Mouse (Mus musculus): Measurements from ENCODE around the gene Kmt2e. TPM values are rescaled to one million over a fixed set of nuclear protein-coding genes. Genes with fewer than 3 reads are reported as not detected.

The Kmt2e gene
- polyA plus RNA-seq, 2 experiments = 8.0 to 24.7 TPM

DNA sequence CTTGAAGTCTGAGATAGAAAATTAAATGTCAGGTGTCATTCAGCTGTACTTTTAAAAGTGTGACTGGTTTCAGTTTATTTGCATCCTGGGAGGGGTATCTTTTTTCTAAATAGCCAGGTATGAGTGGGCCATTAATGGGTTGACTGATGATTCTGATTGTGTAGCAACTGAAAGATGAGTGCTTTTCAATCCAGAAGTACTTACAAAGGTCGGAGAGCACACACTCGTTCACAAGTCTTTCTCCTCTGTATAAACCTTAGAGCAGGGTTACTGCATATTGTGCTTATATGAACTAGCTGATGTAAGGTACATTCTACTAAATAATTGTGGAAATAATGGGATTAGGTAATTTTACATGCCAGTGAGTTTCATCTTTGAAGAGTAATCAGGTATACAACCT lies 2.5 kb downstream of the Kmt2e start:
- H3K27me3 ChIP-seq (ENCODE audit: control insufficient read depth, insufficient read depth, low read length) = no peaks in the 10 kb centered on the region
- peak overlapping the region; percentile 18 to 85; a peak in 3 of 4 replicates for H3K4me3 ChIP-seq (ENCODE audit: insufficient read depth in 1 of 2, low read depth in 2 of 2, low read length in 2 of 2)
- peak overlapping the region; percentile 91 for H3K4me2 ChIP-seq (ENCODE audit: low read depth)
- whole genome bisulfite sequencing (ENCODE audit: insufficient replicate concordance) = 25% methylated on average over 2 of the region's 2 CpGs
- H3K9me3 ChIP-seq (ENCODE audit: control insufficient read depth, low read length) = no peaks in the 10 kb centered on the region
- no peak overlapping the region for H3K27ac ChIP-seq
- TF ChIP-seq EP300 (IDR thresholded peaks at IDR 0.05; ENCODE audit: low read depth) = no peak
- no peak for TF ChIP-seq CTCF (IDR thresholded peaks at IDR 0.05; ENCODE audit: low read depth)
- peak overlapping the region; percentile 43 for H3K9ac ChIP-seq (replicated peaks)
- no peaks in the 10 kb centered on the region for H3K36me3 ChIP-seq (replicated peaks; ENCODE audit: control insufficient read depth, insufficient read depth, low read depth)
- peaks cover 5 to 7% of the 10 kb centered on the region in 2 experiments; a peak in 3 of 4 replicates for H3K4me1 ChIP-seq (replicated peaks; ENCODE audit: control insufficient read depth in 2 of 2, insufficient read depth in 2 of 2, low read length in 1 of 2)
- DNase-seq (ENCODE audit: low read depth in 3 of 3, low spot score in 3 of 3) (no peak), ATAC-seq (ENCODE audit: insufficient read depth) (no peak)

DNA sequence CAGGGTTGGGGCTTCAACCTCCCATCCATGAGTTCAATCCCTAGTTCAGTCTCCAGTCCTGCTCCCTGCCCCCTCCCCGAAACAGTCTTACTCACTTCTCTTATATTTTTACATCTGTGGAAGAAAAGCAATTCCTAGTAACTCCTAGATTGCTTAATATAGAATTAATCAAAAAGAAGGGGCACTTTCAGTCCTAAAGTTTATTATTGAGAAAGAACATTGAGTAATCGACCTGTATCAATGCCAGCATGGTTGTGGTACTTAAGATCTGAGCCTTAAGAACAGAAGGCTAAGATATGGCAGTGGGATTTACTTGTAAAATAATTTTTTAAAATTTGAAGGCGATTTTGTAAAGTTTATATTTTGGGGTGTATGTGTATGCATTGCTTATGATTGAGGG lies 5.6 kb downstream of the Kmt2e start:
- Histone ChIP-seq H3K27ac (no peak overlapping the region), H3K4me1 (replicated peaks; ENCODE audit: control insufficient read depth in 2 of 2, insufficient read depth in 2 of 2, low read length in 1 of 2) (peaks cover 13 to 14% of the 10 kb centered on the region in 2 experiments), H3K36me3 (replicated peaks; ENCODE audit: control insufficient read depth, insufficient read depth, low read depth) (no peaks in the 10 kb centered on the region), H3K27me3 (ENCODE audit: control insufficient read depth, insufficient read depth, low read length) (no peaks in the 10 kb centered on the region), H3K4me3 (ENCODE audit: insufficient read depth in 1 of 2, low read depth in 2 of 2, low read length in 2 of 2) (no peak overlapping the region), H3K9me3 (ENCODE audit: control insufficient read depth, low read length) (no peaks in the 10 kb centered on the region), H3K9ac (replicated peaks) (no peak overlapping the region), H3K4me2 (ENCODE audit: low read depth) (no peak overlapping the region)
- TF ChIP-seq EP300 (IDR thresholded peaks at IDR 0.05; ENCODE audit: low read depth) = no peak
- no peak for TF ChIP-seq CTCF (IDR thresholded peaks at IDR 0.05; ENCODE audit: low read depth)
- ATAC-seq (ENCODE audit: insufficient read depth) (no peak), DNase-seq (ENCODE audit: low read depth in 3 of 3, low spot score in 3 of 3) (no peak)
- 65% methylated on average over 3 of the region's 3 CpGs for WGBS (ENCODE audit: insufficient replicate concordance)

DNA sequence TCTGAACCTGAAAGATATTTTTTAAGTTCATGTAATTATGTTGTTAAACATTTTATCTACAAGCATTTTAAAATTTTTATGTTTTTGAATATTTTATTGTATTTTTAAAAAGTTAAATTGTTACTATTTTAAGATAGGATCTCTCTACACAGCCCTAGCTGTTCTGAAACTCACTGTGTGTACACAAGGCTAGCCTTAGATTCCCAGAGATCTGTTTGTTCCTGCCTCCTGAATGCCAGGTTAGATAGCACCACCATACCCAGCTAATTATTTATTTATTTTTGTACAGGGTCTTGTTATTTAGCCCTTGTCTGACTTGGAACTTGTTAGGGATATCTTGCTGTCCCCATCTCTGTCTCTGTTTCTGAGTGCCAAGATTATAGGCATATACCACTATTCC lies 6.3 kb downstream of the Kmt2e start:
- ATAC-seq (ENCODE audit: insufficient read depth) = no peak
- Histone ChIP-seq H3K36me3 (replicated peaks; ENCODE audit: control insufficient read depth, insufficient read depth, low read depth) (no peaks in the 10 kb centered on the region), H3K4me2 (ENCODE audit: low read depth) (no peak overlapping the region), H3K9me3 (ENCODE audit: control insufficient read depth, low read length) (no peaks in the 10 kb centered on the region), H3K4me3 (ENCODE audit: insufficient read depth in 1 of 2, low read depth in 2 of 2, low read length in 2 of 2) (no peak overlapping the region), H3K4me1 (replicated peaks; ENCODE audit: control insufficient read depth in 2 of 2, insufficient read depth in 2 of 2, low read length in 1 of 2) (peaks cover 13 to 14% of the 10 kb centered on the region in 2 experiments), H3K27ac (no peak overlapping the region), H3K9ac (replicated peaks) (no peak overlapping the region), H3K27me3 (ENCODE audit: control insufficient read depth, insufficient read depth, low read length) (no peaks in the 10 kb centered on the region)
- TF ChIP-seq EP300 (IDR thresholded peaks at IDR 0.05; ENCODE audit: low read depth) = no peak
- no peak for TF ChIP-seq CTCF (IDR thresholded peaks at IDR 0.05; ENCODE audit: low read depth)
- no peak for DNase-seq (ENCODE audit: low read depth in 3 of 3, low spot score in 3 of 3)

DNA sequence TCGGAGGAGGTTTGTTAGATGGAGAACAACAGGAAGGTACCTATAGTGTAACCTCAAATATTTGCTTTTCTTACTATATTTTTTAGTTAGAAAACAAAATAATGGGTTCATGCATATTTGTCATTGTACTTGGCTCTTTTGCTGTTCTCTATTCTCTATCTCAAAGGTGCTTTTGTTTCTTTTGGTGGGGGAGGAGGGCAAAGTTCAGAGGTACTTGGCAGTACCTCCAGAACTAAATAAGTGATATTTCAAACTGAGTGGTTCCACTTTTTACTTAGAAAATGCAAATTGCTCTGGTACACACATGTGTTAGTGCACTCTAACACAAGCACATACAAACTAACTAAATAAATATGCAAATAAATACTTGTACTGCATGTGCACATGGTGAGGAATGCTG lies 7.7 kb downstream of the Kmt2e start:
- Histone ChIP-seq H3K4me3 (ENCODE audit: insufficient read depth in 1 of 2, low read depth in 2 of 2, low read length in 2 of 2) (no peak overlapping the region), H3K27me3 (ENCODE audit: control insufficient read depth, insufficient read depth, low read length) (no peaks in the 10 kb centered on the region), H3K27ac (no peak overlapping the region), H3K36me3 (replicated peaks; ENCODE audit: control insufficient read depth, insufficient read depth, low read depth) (peaks cover 3% of the 10 kb centered on the region; the same call in 1 of the 2 replicates), H3K9me3 (ENCODE audit: control insufficient read depth, low read length) (no peaks in the 10 kb centered on the region), H3K4me2 (ENCODE audit: low read depth) (no peak overlapping the region), H3K9ac (replicated peaks) (no peak overlapping the region), H3K4me1 (replicated peaks; ENCODE audit: control insufficient read depth in 2 of 2, insufficient read depth in 2 of 2, low read length in 1 of 2) (peaks cover 12 to 13% of the 10 kb centered on the region in 2 experiments)
- no peak for DNase-seq (ENCODE audit: low read depth in 3 of 3, low spot score in 3 of 3)
- no peak for ATAC-seq (ENCODE audit: insufficient read depth)
- TF ChIP-seq CTCF (IDR thresholded peaks at IDR 0.05; ENCODE audit: low read depth) = no peak
- no peak for TF ChIP-seq EP300 (IDR thresholded peaks at IDR 0.05; ENCODE audit: low read depth)
- 85% methylated on average over 1 of the region's 1 CpGs for WGBS (ENCODE audit: insufficient replicate concordance)

DNA sequence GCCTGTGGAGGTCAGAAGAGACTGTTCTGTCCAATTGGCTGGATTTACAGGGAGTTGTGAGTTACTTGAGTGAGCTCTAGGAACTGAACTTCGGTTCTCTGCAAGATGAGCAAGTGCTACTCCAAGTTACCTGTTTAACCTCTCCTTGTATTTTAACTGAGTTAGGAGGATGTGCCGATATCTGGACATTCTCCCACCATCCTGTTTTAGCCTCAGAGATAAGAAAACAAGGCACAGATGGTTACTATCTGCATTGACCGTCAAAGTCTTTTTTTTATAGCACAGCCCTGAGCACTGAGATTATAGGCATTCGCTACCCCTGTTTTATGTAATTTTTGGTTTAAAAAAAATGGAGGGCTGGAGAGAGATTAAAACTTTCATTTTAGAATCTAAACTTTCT lies 10.2 kb downstream of the Kmt2e start:
- H3K9me3 ChIP-seq (ENCODE audit: control insufficient read depth, low read length) = no peaks in the 10 kb centered on the region
- peak; percentile 48; the same call in 1 of the 2 replicates for ATAC-seq (ENCODE audit: insufficient read depth)
- H3K27me3 ChIP-seq (ENCODE audit: control insufficient read depth, insufficient read depth, low read length) = no peaks in the 10 kb centered on the region
- no peak overlapping the region; the same call in 1 of the 2 replicates for H3K27ac ChIP-seq
- no peak overlapping the region for H3K4me3 ChIP-seq (ENCODE audit: insufficient read depth in 1 of 2, low read depth in 2 of 2, low read length in 2 of 2)
- H3K4me1 ChIP-seq (replicated peaks; ENCODE audit: control insufficient read depth in 2 of 2, insufficient read depth in 2 of 2, low read length in 1 of 2) = peaks cover 12 to 13% of the 10 kb centered on the region in 2 experiments
- DNase-seq (ENCODE audit: low read depth in 3 of 3, low spot score in 3 of 3) = no peak
- 26% methylated on average over 4 of the region's 4 CpGs for WGBS (ENCODE audit: insufficient replicate concordance)
- peaks cover 3% of the 10 kb centered on the region; the same call in 1 of the 2 replicates for H3K36me3 ChIP-seq (replicated peaks; ENCODE audit: control insufficient read depth, insufficient read depth, low read depth)
- no peak overlapping the region for H3K9ac ChIP-seq (replicated peaks)
- H3K4me2 ChIP-seq (ENCODE audit: low read depth) = peak overlapping the region; percentile 29
- TF ChIP-seq EP300 (IDR thresholded peaks at IDR 0.05; ENCODE audit: low read depth) = 0 out of 2 replicates have a peak, but pooled peaks have one; percentile 9
- TF ChIP-seq CTCF (IDR thresholded peaks at IDR 0.05; ENCODE audit: low read depth) = no peak
